Mouse (Mus musculus) stomach, embryonic 15.5 days (tissue): Measurements from ENCODE around the gene Macrod2. TPM values are rescaled to one million over a fixed set of nuclear protein-coding genes. Genes with fewer than 3 reads are reported as not detected.

Experiments
- ATAC-seq: fragments of 200-750 bp; cut with Nextera tagmentation; 2 replicates; pipeline ENCODE4 v1.8.0; 2017; ENCODE audit warnings: low read depth, moderate number of reproducible peaks, moderate TSS enrichment; ENCODE audit not compliant: insufficient read depth, low FRiP score
- H3K27ac ChIP-seq: fragments of 300-500 bp; sonication (generic); 2 replicates; pipeline ENCODE4 v1.5.1; 2015; ENCODE audit warnings: mild to moderate bottlenecking, inconsistent platforms
- H3K27me3 ChIP-seq: fragments of 300-500 bp; sonication (generic); replicated peaks from 2 replicates; pipeline ENCODE4 v1.6.1; 2015; ENCODE audit warnings: inconsistent platforms
- H3K36me3 ChIP-seq: fragments of 300-500 bp; sonication (generic); 2 replicates; pipeline ENCODE4 v1.6.1; 2015; ENCODE audit warnings: inconsistent platforms
- H3K4me1 ChIP-seq: fragments of 300-500 bp; sonication (generic); 2 replicates; pipeline ENCODE4 v1.6.1; 2015; ENCODE audit warnings: inconsistent platforms
- H3K4me2 ChIP-seq: fragments of 300-500 bp; sonication (generic); 2 replicates; pipeline ENCODE4 v1.6.1; 2015; ENCODE audit warnings: mild to moderate bottlenecking, inconsistent platforms
- H3K4me3 ChIP-seq: fragments of 300-500 bp; sonication (generic); replicated peaks from 2 replicates; pipeline ENCODE4 v1.5.1; 2015; ENCODE audit warnings: inconsistent platforms
- H3K9ac ChIP-seq: fragments of 300-500 bp; sonication (generic); 2 replicates; pipeline ENCODE4 v1.6.1; 2015; ENCODE audit warnings: inconsistent platforms
- H3K9me3 ChIP-seq: fragments of 300-500 bp; sonication (generic); 2 replicates; pipeline ENCODE4 v1.6.1; 2016; ENCODE audit warnings: inconsistent platforms
- WGBS: fragments of 180-500 bp; shearing (Covaris S2); methylation state at CpG from one replicate; pipeline ENCODE4 v1.1.7; 2015; 5-methylcytosine and 5-hydroxymethylcytosine counted together
- polyA plus RNA-seq: library from polyadenylated mRNA; unstranded; fragments of >200 nt; fragmentation: Nextera tagmentation; extraction: Ambion mirVana; gene quantifications from 2 replicates; pipeline ENCODE4 v1.2.1, GENCODE M21; 2015

Gene Macrod2
- polyA plus RNA-seq, 1 experiment from 2014 or later, result 40.8 TPM

- no peak overlapping the region for H3K27ac ChIP-seq
- H3K36me3 ChIP-seq, result no peaks in the 10 kb centered on the region
- ATAC-seq, result no peak
- H3K4me2 ChIP-seq, result no peak overlapping the region
- no peak overlapping the region for H3K4me3 ChIP-seq
- no peak overlapping the region for H3K9ac ChIP-seq
- no peaks in the 10 kb centered on the region for H3K9me3 ChIP-seq
- WGBS, result 86% methylated on average over 2 of the region's 2 CpGs
- no peaks in the 10 kb centered on the region for H3K27me3 ChIP-seq
- no peaks in the 10 kb centered on the region for H3K4me1 ChIP-seq
These were observed 201.8 kb downstream of the Macrod2 start for GRCm38 (mm10) chr2:140596906-140597305.

GRCm38 (mm10) chr2:140615451-140615850, 220.3 kb downstream of the Macrod2 start:
- Histone ChIP-seq H3K4me2 (no peak overlapping the region), H3K9me3 (no peaks in the 10 kb centered on the region), H3K4me3 (no peak overlapping the region), H3K27me3 (no peaks in the 10 kb centered on the region), H3K4me1 (no peaks in the 10 kb centered on the region), H3K27ac (no peak overlapping the region), H3K36me3 (no peaks in the 10 kb centered on the region), H3K9ac (no peak overlapping the region)
- WGBS, result 86% methylated on average over 2 of the region's 2 CpGs
- no peak for ATAC-seq

- H3K4me2 ChIP-seq, result no peak overlapping the region
- ATAC-seq, result no peak
- H3K9me3 ChIP-seq, result no peaks in the 10 kb centered on the region
- 56% methylated on average over 2 of the region's 2 CpGs for WGBS
- H3K9ac ChIP-seq, result no peak overlapping the region
- H3K27ac ChIP-seq, result no peak overlapping the region
- no peaks in the 10 kb centered on the region for H3K27me3 ChIP-seq
- no peaks in the 10 kb centered on the region for H3K36me3 ChIP-seq
- no peak overlapping the region for H3K4me3 ChIP-seq
- H3K4me1 ChIP-seq, result no peaks in the 10 kb centered on the region
These were observed 226.7 kb downstream of the Macrod2 start for GRCm38 (mm10) chr2:140621730-140622337.

- H3K9ac ChIP-seq, result no peak overlapping the region
- H3K4me2 ChIP-seq, result no peak overlapping the region
- H3K27me3 ChIP-seq, result no peaks in the 10 kb centered on the region
- no peaks in the 10 kb centered on the region for H3K36me3 ChIP-seq
- H3K27ac ChIP-seq, result no peak overlapping the region
- H3K9me3 ChIP-seq, result no peaks in the 10 kb centered on the region
- ATAC-seq, result no peak
- H3K4me3 ChIP-seq, result no peak overlapping the region
- H3K4me1 ChIP-seq, result no peaks in the 10 kb centered on the region
These were observed 258.4 kb downstream of the Macrod2 start for GRCm38 (mm10) chr2:140653481-140653880.

- H3K9ac ChIP-seq, result no peak overlapping the region
- no peak overlapping the region for H3K4me2 ChIP-seq
- H3K27ac ChIP-seq, result no peak overlapping the region
- H3K9me3 ChIP-seq, result no peaks in the 10 kb centered on the region
- H3K4me3 ChIP-seq, result no peak overlapping the region
- H3K27me3 ChIP-seq, result no peaks in the 10 kb centered on the region
- 80% methylated on average over 2 of the region's 2 CpGs for WGBS
- no peaks in the 10 kb centered on the region for H3K36me3 ChIP-seq
- no peak for ATAC-seq
- H3K4me1 ChIP-seq, result no peaks in the 10 kb centered on the region
These were observed 258.9 kb downstream of the Macrod2 start for GRCm38 (mm10) chr2:140653978-140654377.

GRCm38 (mm10) chr2:140662673-140663072, 267.6 kb downstream of the Macrod2 start:
- Histone ChIP-seq H3K9me3 (no peaks in the 10 kb centered on the region), H3K4me1 (no peaks in the 10 kb centered on the region), H3K4me3 (no peak overlapping the region), H3K27me3 (no peaks in the 10 kb centered on the region), H3K4me2 (no peak overlapping the region), H3K36me3 (peaks cover 16% of the 10 kb centered on the region), H3K27ac (no peak overlapping the region), H3K9ac (no peak overlapping the region)
- ATAC-seq, result no peak
- WGBS, result 70% methylated on average over 5 of the region's 5 CpGs

GRCm38 (mm10) chr2:140664381-140664780, 269.3 kb downstream of the Macrod2 start:
- H3K4me1 ChIP-seq, result no peaks in the 10 kb centered on the region
- H3K27me3 ChIP-seq, result no peaks in the 10 kb centered on the region
- 85% methylated on average over 4 of the region's 4 CpGs for WGBS
- H3K9me3 ChIP-seq, result no peaks in the 10 kb centered on the region
- H3K4me3 ChIP-seq, result no peak overlapping the region
- no peak overlapping the region for H3K27ac ChIP-seq
- H3K36me3 ChIP-seq, result peaks cover 16% of the 10 kb centered on the region
- H3K4me2 ChIP-seq, result no peak overlapping the region
- no peak for ATAC-seq
- H3K9ac ChIP-seq, result no peak overlapping the region

- Histone ChIP-seq H3K4me3 (no peak overlapping the region), H3K36me3 (no peaks in the 10 kb centered on the region), H3K4me2 (peak overlapping the region; percentile 9), H3K9me3 (no peaks in the 10 kb centered on the region), H3K27me3 (no peaks in the 10 kb centered on the region), H3K9ac (no peak overlapping the region), H3K27ac (no peak overlapping the region), H3K4me1 (no peaks in the 10 kb centered on the region)
- WGBS, result 39% methylated on average over 7 of the region's 7 CpGs
- no peak for ATAC-seq
These were observed 271.7 kb downstream of the Macrod2 start for GRCm38 (mm10) chr2:140666846-140667245.

- Histone ChIP-seq H3K4me3 (no peak overlapping the region), H3K36me3 (no peaks in the 10 kb centered on the region)
- WGBS, result 60% methylated on average over 13 of the region's 13 CpGs
These were observed 272.3 kb downstream of the Macrod2 start for GRCm38 (mm10) chr2:140667261-140668047.

GRCm38 (mm10) chr2:140668311-140668710, 273.2 kb downstream of the Macrod2 start:
- Histone ChIP-seq H3K9ac (no peak overlapping the region), H3K4me3 (peak overlapping the region; percentile 22; the same call in 1 of the 2 replicates), H3K27me3 (no peaks in the 10 kb centered on the region), H3K4me1 (no peaks in the 10 kb centered on the region), H3K9me3 (no peaks in the 10 kb centered on the region), H3K4me2 (peak overlapping the region; percentile 41), H3K36me3 (no peaks in the 10 kb centered on the region), H3K27ac (no peak overlapping the region)
- 8% methylated on average over 8 of the region's 8 CpGs for WGBS
- ATAC-seq, result 0 out of 2 replicates have a peak, but pooled peaks have one; percentile 24

More at GRCm38 (mm10) chr2:140667261-140668047, 272.3 kb downstream of the Macrod2 start:
- no peak overlapping the region for H3K9ac ChIP-seq
- no peaks in the 10 kb centered on the region for H3K4me1 ChIP-seq
- H3K27me3 ChIP-seq, result no peaks in the 10 kb centered on the region
- ATAC-seq, result no peak
- H3K4me2 ChIP-seq, result peak overlapping the region; percentile 9
- H3K9me3 ChIP-seq, result no peaks in the 10 kb centered on the region
- H3K27ac ChIP-seq, result no peak overlapping the region

- no peaks in the 10 kb centered on the region for H3K27me3 ChIP-seq
- H3K9ac ChIP-seq, result no peak overlapping the region
These were observed 274.0 kb downstream of the Macrod2 start for GRCm38 (mm10) chr2:140669081-140669480.

GRCm38 (mm10) chr2:140669786-140670185, 274.7 kb downstream of the Macrod2 start:
- peak overlapping the region; percentile 63 for H3K4me2 ChIP-seq
- H3K36me3 ChIP-seq, result no peaks in the 10 kb centered on the region
- H3K4me1 ChIP-seq, result no peaks in the 10 kb centered on the region
- no peak overlapping the region for H3K9ac ChIP-seq
- no peaks in the 10 kb centered on the region for H3K27me3 ChIP-seq
- H3K27ac ChIP-seq, result no peak overlapping the region
- peak overlapping the region; percentile 23 for H3K4me3 ChIP-seq
- ATAC-seq, result no peak
- no peaks in the 10 kb centered on the region for H3K9me3 ChIP-seq
- WGBS, result 59% methylated on average over 2 of the region's 2 CpGs

More at GRCm38 (mm10) chr2:140669081-140669480, 274.0 kb downstream of the Macrod2 start:
- H3K4me1 ChIP-seq, result no peaks in the 10 kb centered on the region
- H3K4me3 ChIP-seq, result peak overlapping the region; percentile 22
- H3K36me3 ChIP-seq, result no peaks in the 10 kb centered on the region
- no peak overlapping the region for H3K27ac ChIP-seq
- 43% methylated on average over 2 of the region's 2 CpGs for WGBS
- H3K9me3 ChIP-seq, result no peaks in the 10 kb centered on the region
- ATAC-seq, result no peak
- H3K4me2 ChIP-seq, result peak overlapping the region; percentile 41; the same call in 1 of the 2 replicates
